Comparison of ENCODE assay signal across 7 mouse cellular contexts in genomic region chr14:31226978-31227377, GRCm38 (mm10). TPM values are rescaled to one million over a fixed set of nuclear protein-coding genes. Genes with fewer than 3 reads are reported as not detected.
DNase-seq lines count a peak whose midpoint lies in the region; ATAC-seq and TF ChIP-seq lines count a peak whose summit lies in the region.

No protein-coding gene starts in this region.

- peak; percentile 93 for ATAC-seq in lung, embryonic 14.5 days (ENCODE audit: insufficient read depth)
- peak; percentile 70 for ATAC-seq in hindbrain, embryonic 15.5 days (ENCODE audit: low FRiP score, low read depth)
- peak; percentile 73 for ATAC-seq in limb, embryonic 13.5 days (ENCODE audit: low FRiP score, low read depth)
- peak; percentile 62 for ATAC-seq in stomach, postnatal 0 days (ENCODE audit: low FRiP score, low TSS enrichment)

- peaks cover 6% of the 10 kb centered on the region for H3K4me1 ChIP-seq in lung, embryonic 14.5 days (ENCODE audit: insufficient read depth)
- H3K4me1 ChIP-seq in hindbrain, embryonic 15.5 days (replicated peaks): no peaks in the 10 kb centered on the region; the same call in 1 of the 2 replicates
- H3K4me1 ChIP-seq in limb, embryonic 13.5 days: peaks cover 9% of the 10 kb centered on the region
- H3K4me1 ChIP-seq in stomach, postnatal 0 days (replicated peaks; ENCODE audit: control insufficient read depth, insufficient read depth): no peaks in the 10 kb centered on the region

- no peaks in the 10 kb centered on the region for H3K9me3 ChIP-seq in lung, embryonic 14.5 days (ENCODE audit: low read depth, low read length)
- H3K9me3 ChIP-seq in hindbrain, embryonic 15.5 days: no peaks in the 10 kb centered on the region
- no peaks in the 10 kb centered on the region for H3K9me3 ChIP-seq in limb, embryonic 13.5 days
- no peaks in the 10 kb centered on the region for H3K9me3 ChIP-seq in stomach, postnatal 0 days (ENCODE audit: control insufficient read depth, low read length)

- no peak overlapping the region for H3K4me2 ChIP-seq in lung, embryonic 14.5 days
- no peak overlapping the region for H3K4me2 ChIP-seq in hindbrain, embryonic 15.5 days
- no peak overlapping the region for H3K4me2 ChIP-seq in limb, embryonic 13.5 days (replicated peaks)
- no peak overlapping the region for H3K4me2 ChIP-seq in stomach, postnatal 0 days (replicated peaks; ENCODE audit: low read depth)

- H3K9ac ChIP-seq in lung, embryonic 14.5 days: no peak overlapping the region
- H3K9ac ChIP-seq in hindbrain, embryonic 15.5 days: no peak overlapping the region
- no peak overlapping the region for H3K9ac ChIP-seq in limb, embryonic 13.5 days
- H3K9ac ChIP-seq in stomach, postnatal 0 days (ENCODE audit: low read length): peak overlapping the region; percentile 23; the same call in 1 of the 2 replicates

- 38% methylated on average over 4 of the region's 4 CpGs for WGBS in lung, embryonic 14.5 days
- 46% methylated on average over 4 of the region's 4 CpGs for WGBS in hindbrain, embryonic 15.5 days
- WGBS in limb, embryonic 13.5 days: 60% methylated on average over 4 of the region's 4 CpGs
- WGBS in stomach, postnatal 0 days: 42% methylated on average over 4 of the region's 4 CpGs

- DNase-seq in lung, embryonic 14.5 days: peak; percentile 85
- no peak for DNase-seq in lung, postnatal 25 days (ENCODE audit: low spot score)
- peak; percentile 41 to 57 for DNase-seq in frontal cortex, postnatal 36 days (ENCODE audit: low spot score in 2 of 2)
- DNase-seq in stomach, postnatal 0 days (ENCODE audit: low spot score): peak; percentile 58
- no peak for DNase-seq in adrenal gland, adult 8-10 months

- H3K36me3 ChIP-seq in lung, embryonic 14.5 days (ENCODE audit: insufficient read depth): no peaks in the 10 kb centered on the region
- no peaks in the 10 kb centered on the region for H3K36me3 ChIP-seq in hindbrain, embryonic 15.5 days
- H3K36me3 ChIP-seq in limb, embryonic 13.5 days: no peaks in the 10 kb centered on the region
- H3K36me3 ChIP-seq in stomach, postnatal 0 days (ENCODE audit: control insufficient read depth, insufficient read depth, low read length): no peaks in the 10 kb centered on the region

- no peaks in the 10 kb centered on the region for H3K27me3 ChIP-seq in lung, embryonic 14.5 days (ENCODE audit: insufficient read depth, low read length)
- no peaks in the 10 kb centered on the region for H3K27me3 ChIP-seq in hindbrain, embryonic 15.5 days
- no peaks in the 10 kb centered on the region for H3K27me3 ChIP-seq in limb, embryonic 13.5 days
- H3K27me3 ChIP-seq in stomach, postnatal 0 days (ENCODE audit: control insufficient read depth, insufficient read depth, low read length): no peaks in the 10 kb centered on the region

- no peak for TF ChIP-seq EP300 in stomach, postnatal 0 days (optimal IDR thresholded peaks at IDR 0.05)

- H3K27ac ChIP-seq in lung, embryonic 14.5 days (ENCODE audit: low read depth): peak overlapping the region; percentile 65
- peak overlapping the region; percentile 42; the same call in 1 of the 2 replicates for H3K27ac ChIP-seq in hindbrain, embryonic 15.5 days (replicated peaks)
- H3K27ac ChIP-seq in limb, embryonic 13.5 days: no peak overlapping the region
- peak overlapping the region; percentile 61; the same call in 1 of the 2 replicates for H3K27ac ChIP-seq in stomach, postnatal 0 days (replicated peaks)

- no peak for TF ChIP-seq CTCF in lung, embryonic 14.5 days (IDR thresholded peaks at IDR 0.05; ENCODE audit: low read depth)
- TF ChIP-seq CTCF in stomach, postnatal 0 days (IDR thresholded peaks at IDR 0.05; ENCODE audit: low read depth): no peak

- no peak overlapping the region for H3K4me3 ChIP-seq in lung, embryonic 14.5 days (ENCODE audit: low read depth, low read length)
- no peak overlapping the region for H3K4me3 ChIP-seq in hindbrain, embryonic 15.5 days
- no peak overlapping the region for H3K4me3 ChIP-seq in limb, embryonic 13.5 days
- H3K4me3 ChIP-seq in stomach, postnatal 0 days (ENCODE audit: low read depth, low read length): no peak overlapping the region

RNA-seq across cellular contexts. Expression of gene Sema3g, which starts 9.3 kb away (rescaled TPM):
- polyA plus RNA-seq in lung, embryonic 14.5 days (2014; fragmentation: Nextera tagmentation; extraction: Ambion mirVana): 0.38 and 0.49 TPM in 2 replicates
- 0.60 and 0.80 TPM in 2 replicates for polyA plus RNA-seq in hindbrain, embryonic 15.5 days (2015; fragmentation: Nextera tagmentation; extraction: Ambion mirVana)
- 1.1 and 1.3 TPM in 2 replicates for polyA plus RNA-seq in limb, embryonic 13.5 days (2015; fragmentation: Nextera tagmentation; extraction: Ambion mirVana)
- 0.38 and 0.53 TPM in 2 replicates for polyA plus RNA-seq in stomach, postnatal 0 days (2015; fragmentation: Nextera tagmentation; extraction: Ambion mirVana)
- total RNA-seq in adrenal gland, adult 8-10 months (2022): 10 to 100 TPM in 3 of 4 experiments, 1 to 10 TPM in 1; 8.8 to 12.4 (median 10.8) TPM

RNA-seq across cellular contexts. Expression of gene Nisch, which starts 10.2 kb away (rescaled TPM):
- polyA plus RNA-seq in lung, embryonic 14.5 days (2014; fragmentation: Nextera tagmentation; extraction: Ambion mirVana): 386 and 411 TPM in 2 replicates
- 365 and 382 TPM in 2 replicates for polyA plus RNA-seq in hindbrain, embryonic 15.5 days (2015; fragmentation: Nextera tagmentation; extraction: Ambion mirVana)
- 457 and 480 TPM in 2 replicates for polyA plus RNA-seq in limb, embryonic 13.5 days (2015; fragmentation: Nextera tagmentation; extraction: Ambion mirVana)
- 87.7 and 106 TPM in 2 replicates for polyA plus RNA-seq in stomach, postnatal 0 days (2015; fragmentation: Nextera tagmentation; extraction: Ambion mirVana)
- 100 to 1,000 TPM; 331 to 526 (median 414) TPM for total RNA-seq in adrenal gland, adult 8-10 months (2022)

RNA-seq across cellular contexts. Expression of gene Tnnc1, which starts 18.9 kb away (rescaled TPM):
- polyA plus RNA-seq in lung, embryonic 14.5 days (2014; fragmentation: Nextera tagmentation; extraction: Ambion mirVana): 5.1 and 51.6 TPM in 2 replicates
- polyA plus RNA-seq in hindbrain, embryonic 15.5 days (2015; fragmentation: Nextera tagmentation; extraction: Ambion mirVana): 3.5 and 4.0 TPM in 2 replicates
- polyA plus RNA-seq in limb, embryonic 13.5 days (2015; fragmentation: Nextera tagmentation; extraction: Ambion mirVana): 373 and 377 TPM in 2 replicates
- 4.1 and 6.5 TPM in 2 replicates for polyA plus RNA-seq in stomach, postnatal 0 days (2015; fragmentation: Nextera tagmentation; extraction: Ambion mirVana)
- 1 to 10 TPM; 1.1 to 3.3 (median 1.9) TPM for total RNA-seq in adrenal gland, adult 8-10 months (2022)

RNA-seq across cellular contexts. Expression of gene Phf7, which starts 24.1 kb away (rescaled TPM):
- 11.8 and 16.5 TPM in 2 replicates for polyA plus RNA-seq in lung, embryonic 14.5 days (2014; fragmentation: Nextera tagmentation; extraction: Ambion mirVana)
- 8.9 and 9.4 TPM in 2 replicates for polyA plus RNA-seq in hindbrain, embryonic 15.5 days (2015; fragmentation: Nextera tagmentation; extraction: Ambion mirVana)
- polyA plus RNA-seq in limb, embryonic 13.5 days (2015; fragmentation: Nextera tagmentation; extraction: Ambion mirVana): 12.9 and 13.5 TPM in 2 replicates
- polyA plus RNA-seq in stomach, postnatal 0 days (2015; fragmentation: Nextera tagmentation; extraction: Ambion mirVana): 9.5 and 10.1 TPM in 2 replicates
- total RNA-seq in adrenal gland, adult 8-10 months (2022): 1 to 10 TPM; 7.1 to 8.5 (median 8.2) TPM

RNA-seq across cellular contexts. Expression of gene Bap1, which starts 24.3 kb away (rescaled TPM):
- polyA plus RNA-seq in lung, embryonic 14.5 days (2014; fragmentation: Nextera tagmentation; extraction: Ambion mirVana): 83.1 and 91.5 TPM in 2 replicates
- 101 and 113 TPM in 2 replicates for polyA plus RNA-seq in hindbrain, embryonic 15.5 days (2015; fragmentation: Nextera tagmentation; extraction: Ambion mirVana)
- polyA plus RNA-seq in limb, embryonic 13.5 days (2015; fragmentation: Nextera tagmentation; extraction: Ambion mirVana): 103 and 104 TPM in 2 replicates
- polyA plus RNA-seq in stomach, postnatal 0 days (2015; fragmentation: Nextera tagmentation; extraction: Ambion mirVana): 22.5 and 24.5 TPM in 2 replicates
- 10 to 100 TPM; 64.5 to 70.6 (median 68.0) TPM for total RNA-seq in adrenal gland, adult 8-10 months (2022)

Comparison
In these comparisons a context has a peak if more than half of its experiments do, and no peak if none do; other contexts are left out.
1. DNase-seq: peak in lung, embryonic 14.5 days (single experiment), frontal cortex, postnatal 36 days (2 of 2) and stomach, postnatal 0 days (single experiment); none in lung, postnatal 25 days (single experiment) and adrenal gland, adult 8-10 months (single experiment).
2. Peak in every context shown above with its lines, with median percentiles within 50 percentile points of each other: ATAC-seq.